Mouse (Mus musculus): ENCODE measurements around the gene Dact3.

Gene Dact3

GRCm38 (mm10) chr7:16858336-16858735 is 16.8 kb upstream of the Dact3 start:
- peak; percentile 33 to 76 for DNase-seq

- DNase-seq: peak; percentile 41 to 77
These were observed 15.0 kb upstream of the Dact3 start for GRCm38 (mm10) chr7:16859902-16860651.

GRCm38 (mm10) chr7:16867488-16867887 is 7.6 kb upstream of the Dact3 start:
- DNase-seq: no peak

- DNase-seq: no peak
These were observed 5.6 kb upstream of the Dact3 start for GRCm38 (mm10) chr7:16869497-16869896.

GRCm38 (mm10) chr7:16871600-16871999 is 3.5 kb upstream of the Dact3 start:
- DNase-seq: no peak

- DNase-seq: no peak
These were observed 2.6 kb upstream of the Dact3 start for GRCm38 (mm10) chr7:16872478-16872877.

GRCm38 (mm10) chr7:16873392-16873791 is 1.7 kb upstream of the Dact3 start:
- DNase-seq: no peak

- peak; percentile 68 to 86 for DNase-seq
These were observed 927 bp upstream of the Dact3 start for GRCm38 (mm10) chr7:16874190-16874589.

- peak; percentile 99 to 100 for DNase-seq
These were observed 284 bp upstream of the Dact3 start for GRCm38 (mm10) chr7:16874756-16875309.

GRCm38 (mm10) chr7:16875326-16875725 is 209 bp downstream of the Dact3 start:
- no peak for DNase-seq

- no peak for DNase-seq
These were observed 889 bp downstream of the Dact3 start for GRCm38 (mm10) chr7:16876006-16876405.

- peak in 1 of 2 experiments; percentile 40 for DNase-seq
These were observed 1.5 kb downstream of the Dact3 start for GRCm38 (mm10) chr7:16876608-16877007.

GRCm38 (mm10) chr7:16877717-16878116 is 2.6 kb downstream of the Dact3 start:
- no peak for DNase-seq

- peak in 1 of 2 experiments; percentile 30 for DNase-seq
These were observed 4.9 kb downstream of the Dact3 start for GRCm38 (mm10) chr7:16879796-16880547.

GRCm38 (mm10) chr7:16880615-16881014 is 5.5 kb downstream of the Dact3 start:
- DNase-seq: no peak

GRCm38 (mm10) chr7:16883162-16883561 is 8.0 kb downstream of the Dact3 start:
- DNase-seq: no peak

- no peak for DNase-seq
These were observed 9.2 kb downstream of the Dact3 start for GRCm38 (mm10) chr7:16884334-16884733.

GRCm38 (mm10) chr7:16885271-16885776 is 10.2 kb downstream of the Dact3 start:
- DNase-seq: peak in 1 of 2 experiments; percentile 37

- no peak for DNase-seq
These were observed 10.8 kb downstream of the Dact3 start for GRCm38 (mm10) chr7:16885905-16886304.

GRCm38 (mm10) chr7:16890536-16890935 is 15.4 kb downstream of the Dact3 start:
- no peak for DNase-seq

- peak; percentile 68 to 75 for DNase-seq
These were observed 15.8 kb downstream of the Dact3 start for GRCm38 (mm10) chr7:16890944-16891343.

GRCm38 (mm10) chr7:16891641-16892351 is 16.7 kb downstream of the Dact3 start, which contains the start of gene Gng8:
Gng8 (plus strand) TSS chr7:16891786.
- DNase-seq: peak; percentile 88 to 94

- DNase-seq: no peak
These were observed 17.2 kb downstream of the Dact3 start for GRCm38 (mm10) chr7:16892352-16892730.

Measured in kidney, postnatal 36 days (tissue).